Mouse (Mus musculus): Measurements from ENCODE around the gene Fgf18. TPM values are rescaled to one million over a fixed set of nuclear protein-coding genes. Genes with fewer than 3 reads are reported as not detected.

The Fgf18 gene
- polyA plus RNA-seq, 1 experiment from 2014 or later: 4.3 TPM

DNA sequence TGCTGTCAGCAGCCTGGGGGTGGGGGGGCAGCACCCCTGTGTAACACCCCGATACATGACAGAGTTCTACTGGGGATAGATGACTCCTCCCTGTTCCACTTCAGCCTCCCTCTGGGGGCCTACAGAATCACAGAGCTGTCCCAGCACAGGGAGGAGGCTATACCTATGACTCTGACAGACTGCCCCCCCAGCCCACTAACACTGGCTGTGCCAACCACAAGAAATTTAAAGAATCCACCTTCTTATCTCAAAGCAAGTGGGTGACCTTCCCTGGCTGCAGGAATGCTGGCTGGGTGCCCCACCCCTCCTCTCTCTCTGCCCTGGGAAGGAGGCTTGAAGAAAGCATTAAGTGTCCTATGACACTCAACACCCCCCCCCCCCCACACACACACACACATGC, 4.4 kb downstream of the Fgf18 start:
- in situ Hi-C loops (cut with MboI; ENCODE audit: low pct_unique_long_range_greater_than_20kb): loop anchor here (5.0 to 10.0 kb wide), 2 partner anchors 426 to 518 kb away; no protein-coding TSS in a partner anchor
- ChIA-PET POLR2A (interaction anchor here (1.0 kb wide), 1 partner anchor 16 kb away, joined by 6 read pairs; no protein-coding TSS in a partner anchor), CTCF (interaction anchor here (0.9 to 1.0 kb wide), 2 partner anchors 10 to 422 kb away, joined by 3 read pairs; no protein-coding TSS in a partner anchor)
- H3K27me3 ChIP-seq: no peaks in the 10 kb centered on the region
- no peak for TF ChIP-seq CTCF (IDR thresholded peaks at IDR 0.05)
- DNase-seq (ENCODE audit: low read depth, low spot score) (no peak), ATAC-seq (peak; percentile 19)

GRCm38 (mm10) chr11:33140111-33140460, 7.1 kb downstream of the Fgf18 start:
- no peaks in the 10 kb centered on the region for H3K27me3 ChIP-seq
- TF ChIP-seq CTCF (IDR thresholded peaks at IDR 0.05): no peak
- ATAC-seq (no peak), DNase-seq (ENCODE audit: low read depth, low spot score) (no peak)
- in situ Hi-C loops (cut with MboI; ENCODE audit: low pct_unique_long_range_greater_than_20kb): loop anchor here (5.0 to 10.0 kb wide), 2 partner anchors 423 to 515 kb away; no protein-coding TSS in a partner anchor
- CTCF ChIA-PET: interaction anchor here (0.6 to 1.1 kb wide), 2 partner anchors 9 to 479 kb away, joined by 3 read pairs; no protein-coding TSS in a partner anchor
- POLR2A ChIA-PET: no interaction called here

DNA sequence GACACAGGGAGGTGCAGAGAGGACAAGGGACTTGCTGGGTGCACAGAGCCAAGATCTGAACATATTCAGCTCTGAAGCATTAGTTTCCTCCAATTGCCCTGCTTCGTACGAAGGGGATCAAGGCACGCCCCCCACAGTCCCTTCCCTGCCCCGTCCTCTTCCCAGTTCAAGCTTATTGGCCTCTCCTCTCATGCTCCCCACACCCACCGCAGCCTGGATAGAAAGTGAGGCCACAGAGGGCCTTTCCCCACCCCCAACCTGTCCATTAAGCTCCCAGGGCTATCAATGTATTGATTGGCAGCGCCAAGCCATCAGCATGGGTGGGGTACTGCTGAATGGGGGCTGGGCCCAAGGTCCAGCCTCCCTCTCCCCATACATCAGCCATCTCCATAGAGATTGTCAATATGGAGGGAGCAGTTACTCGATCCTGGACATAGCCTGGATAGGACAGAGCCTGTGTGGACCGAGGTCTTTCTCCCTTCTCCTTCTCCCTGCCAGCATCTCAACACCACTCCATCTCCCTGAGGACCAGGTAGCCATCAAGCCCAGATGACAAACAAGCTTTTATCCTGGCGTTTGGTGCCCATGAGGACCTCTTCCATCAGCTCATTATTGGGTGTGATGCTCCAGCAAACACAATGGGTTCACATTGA, 7.6 kb downstream of the Fgf18 start:
- in situ Hi-C loops (cut with MboI; ENCODE audit: low pct_unique_long_range_greater_than_20kb): loop anchor here (5.0 to 10.0 kb wide), 2 partner anchors 422 to 515 kb away; no protein-coding TSS in a partner anchor
- ATAC-seq: no peak
- CTCF ChIA-PET: interaction anchor here (1.1 kb wide), 1 partner anchor 9 kb away, joined by 3 read pairs; no protein-coding TSS in a partner anchor
- no peaks in the 10 kb centered on the region for H3K27me3 ChIP-seq
- POLR2A ChIA-PET: no interaction called here
- no peak for DNase-seq (ENCODE audit: low read depth, low spot score)
- no peak for TF ChIP-seq CTCF (IDR thresholded peaks at IDR 0.05)

- in situ Hi-C loops (cut with MboI; ENCODE audit: low pct_unique_long_range_greater_than_20kb): no loop called here
- ChIA-PET CTCF (no interaction called here), POLR2A (no interaction called here)
Measured at GRCm38 (mm10) chr11:33138686-33139085, 8.5 kb downstream of the Fgf18 start.

DNA sequence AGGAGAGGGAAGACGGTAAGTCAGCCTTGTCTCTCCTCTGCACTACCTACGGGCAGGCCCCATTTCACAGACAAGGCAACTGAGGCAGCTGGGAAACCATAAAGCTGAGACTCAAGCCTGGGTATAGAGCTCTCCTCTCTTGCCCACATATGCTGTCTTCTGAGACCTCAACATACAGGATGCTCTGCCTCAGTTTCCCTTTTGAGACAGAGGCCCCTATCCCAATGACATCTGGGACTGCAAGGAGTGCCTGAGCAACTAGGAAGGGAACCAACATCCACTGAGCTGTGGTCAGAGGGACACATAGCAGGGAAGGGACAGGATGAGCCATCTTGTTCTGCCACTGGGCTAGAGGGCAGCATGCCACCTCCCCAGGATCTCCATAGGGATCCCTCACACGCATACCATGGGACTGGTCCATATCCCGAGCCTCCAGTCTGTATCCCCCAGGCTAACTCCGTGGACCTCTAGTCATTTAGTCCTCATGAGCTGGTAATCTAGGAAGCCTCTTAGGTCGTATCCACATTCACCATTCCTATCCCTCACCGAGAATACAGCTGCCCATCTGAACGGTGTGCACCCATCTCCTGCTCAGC, 12.7 kb downstream of the Fgf18 start:
- H3K27me3 ChIP-seq: no peaks in the 10 kb centered on the region
- no peak for ATAC-seq
- POLR2A ChIA-PET: no interaction called here
- CTCF ChIA-PET: interaction anchor here (1.0 to 1.6 kb wide), 2 partner anchors 14 to 37 kb away, joined by 4 to 6 read pairs; no protein-coding TSS in a partner anchor
- in situ Hi-C loops (cut with MboI; ENCODE audit: low pct_unique_long_range_greater_than_20kb): no loop called here
- DNase-seq (ENCODE audit: low read depth, low spot score): no peak
- no peak for TF ChIP-seq CTCF (IDR thresholded peaks at IDR 0.05)

More at GRCm38 (mm10) chr11:33138686-33139085, 8.5 kb downstream of the Fgf18 start:
- ATAC-seq (no peak), DNase-seq (ENCODE audit: low read depth, low spot score) (no peak)
- no peaks in the 10 kb centered on the region for H3K27me3 ChIP-seq
- TF ChIP-seq CTCF (IDR thresholded peaks at IDR 0.05): no peak

DNA sequence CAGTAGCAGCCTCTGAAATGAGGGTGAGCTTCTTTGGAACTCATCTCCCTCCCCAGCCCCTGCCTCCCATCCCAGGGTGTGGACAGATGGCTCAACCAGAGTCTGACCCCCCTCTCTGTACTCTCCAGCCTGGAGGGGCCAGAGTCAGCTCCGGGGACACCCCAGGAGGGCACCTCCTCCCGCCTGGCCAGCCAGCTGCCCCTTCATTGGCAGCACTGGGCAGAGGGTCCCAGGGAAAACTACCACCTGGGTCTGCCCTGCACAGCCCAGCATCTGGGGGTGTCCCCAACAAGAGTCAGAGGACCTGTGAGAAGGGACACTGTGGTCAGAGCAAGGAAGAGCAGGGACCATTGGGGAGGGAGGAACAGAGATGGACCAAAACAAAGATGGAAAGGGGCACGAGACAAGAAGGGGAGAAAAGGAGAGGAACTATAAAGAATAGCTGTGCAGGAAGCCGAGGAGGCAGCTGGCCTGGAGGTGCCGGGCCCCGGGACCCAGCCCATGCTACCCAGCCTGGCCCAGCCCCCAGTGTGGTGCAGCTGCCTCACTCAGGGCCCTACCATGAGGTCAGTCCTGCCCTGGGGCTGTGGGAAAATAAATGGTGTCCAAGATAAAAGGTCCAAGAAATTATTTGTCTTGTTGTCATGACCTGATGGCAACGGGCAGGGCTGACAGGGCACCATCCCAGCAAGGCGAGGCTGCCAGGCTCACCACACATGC, 14.4 kb downstream of the Fgf18 start:
- CTCF ChIA-PET: interaction anchor here (1.6 kb wide), 1 partner anchor 12 kb away, joined by 6 read pairs; no protein-coding TSS in a partner anchor
- POLR2A ChIA-PET: no interaction called here
- ATAC-seq (no peak), DNase-seq (ENCODE audit: low read depth, low spot score) (no peak)
- H3K27me3 ChIP-seq: no peaks in the 10 kb centered on the region
- no peak for TF ChIP-seq CTCF (IDR thresholded peaks at IDR 0.05)
- in situ Hi-C loops (cut with MboI; ENCODE audit: low pct_unique_long_range_greater_than_20kb): no loop called here

GRCm38 (mm10) chr11:33127058-33127457, 20.1 kb downstream of the Fgf18 start:
- no peak for TF ChIP-seq CTCF (IDR thresholded peaks at IDR 0.05)
- no peak for DNase-seq (ENCODE audit: low read depth, low spot score)
- no peaks in the 10 kb centered on the region for H3K27me3 ChIP-seq
- in situ Hi-C loops (cut with MboI; ENCODE audit: low pct_unique_long_range_greater_than_20kb): no loop called here
- ChIA-PET CTCF (interaction anchor here (1.0 to 1.3 kb wide), 3 partner anchors 10 to 30 kb away, joined by 3 read pairs; no protein-coding TSS in a partner anchor), POLR2A (interaction anchor here (0.6 to 1.0 kb wide), 3 partner anchors 8 to 556 kb away, joined by 3 to 7 read pairs (median 6); no protein-coding TSS in a partner anchor)
- ATAC-seq: no peak

- TF ChIP-seq CTCF (IDR thresholded peaks at IDR 0.05): no peak
- ChIA-PET CTCF (no interaction called here), POLR2A (no interaction called here)
- DNase-seq (ENCODE audit: low read depth, low spot score): no peak
- H3K27me3 ChIP-seq: no peaks in the 10 kb centered on the region
- peak; percentile 9 for ATAC-seq
- in situ Hi-C loops (cut with MboI; ENCODE audit: low pct_unique_long_range_greater_than_20kb): no loop called here
Measured at GRCm38 (mm10) chr11:33122575-33123268, 24.5 kb downstream of the Fgf18 start.

DNA sequence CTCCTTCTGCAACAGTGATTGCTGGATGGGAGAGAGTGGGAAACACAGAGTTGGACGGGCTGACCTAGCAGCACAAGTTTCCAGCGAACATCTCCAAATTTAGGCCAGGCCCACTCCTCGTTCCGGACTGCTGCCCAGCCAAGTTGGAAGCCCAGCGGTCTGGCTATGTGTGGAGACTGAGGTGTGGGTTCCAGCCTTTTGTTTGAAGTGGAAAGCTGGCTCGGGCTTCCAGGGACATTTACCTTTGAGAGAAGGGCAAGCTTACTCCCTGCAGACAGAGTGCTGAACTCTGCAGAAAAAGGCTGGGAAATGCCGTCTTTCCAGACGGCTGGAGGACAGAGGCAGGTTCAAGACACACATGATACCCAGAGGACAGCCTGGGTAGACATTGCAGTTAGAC, 27.6 kb downstream of the Fgf18 start:
- ATAC-seq (no peak), DNase-seq (ENCODE audit: low read depth, low spot score) (no peak)
- CTCF ChIA-PET: interaction anchor here (1.7 kb wide), 1 partner anchor 20 kb away, joined by 4 read pairs; no protein-coding TSS in a partner anchor
- TF ChIP-seq CTCF (IDR thresholded peaks at IDR 0.05): no peak
- in situ Hi-C loops (cut with MboI; ENCODE audit: low pct_unique_long_range_greater_than_20kb): no loop called here
- H3K27me3 ChIP-seq: no peaks in the 10 kb centered on the region
- POLR2A ChIA-PET: no interaction called here

GRCm38 (mm10) chr11:33119116-33119515, 28.1 kb downstream of the Fgf18 start:
- CTCF ChIA-PET: no interaction called here
- no peaks in the 10 kb centered on the region for H3K27me3 ChIP-seq
- no peak for TF ChIP-seq CTCF (IDR thresholded peaks at IDR 0.05)
- no peak for DNase-seq (ENCODE audit: low read depth, low spot score)
- POLR2A ChIA-PET: interaction anchor here (1.2 kb wide), 1 partner anchor 8 kb away, joined by 3 read pairs; no protein-coding TSS in a partner anchor
- no peak for ATAC-seq
- in situ Hi-C loops (cut with MboI; ENCODE audit: low pct_unique_long_range_greater_than_20kb): no loop called here

Data from Patski (cell line).